Mouse (Mus musculus) bone marrow macrophage, adult 2 months (primary cell): ENCODE results near the gene Zkscan16.

Source experiments
- CTCF ChIP-seq: IDR thresholded peaks from 2 replicates; pipeline ENCODE4 v1.5.1; 2012; ENCODE audit warnings: low read depth, mild to moderate bottlenecking, low read length, moderate library complexity
- POLR2A ChIP-seq: IDR thresholded peaks from 2 replicates; pipeline ENCODE4 v1.6.1; 2012; ENCODE audit warnings: mild to moderate bottlenecking, low read depth, low read length, borderline replicate concordance

DNA sequence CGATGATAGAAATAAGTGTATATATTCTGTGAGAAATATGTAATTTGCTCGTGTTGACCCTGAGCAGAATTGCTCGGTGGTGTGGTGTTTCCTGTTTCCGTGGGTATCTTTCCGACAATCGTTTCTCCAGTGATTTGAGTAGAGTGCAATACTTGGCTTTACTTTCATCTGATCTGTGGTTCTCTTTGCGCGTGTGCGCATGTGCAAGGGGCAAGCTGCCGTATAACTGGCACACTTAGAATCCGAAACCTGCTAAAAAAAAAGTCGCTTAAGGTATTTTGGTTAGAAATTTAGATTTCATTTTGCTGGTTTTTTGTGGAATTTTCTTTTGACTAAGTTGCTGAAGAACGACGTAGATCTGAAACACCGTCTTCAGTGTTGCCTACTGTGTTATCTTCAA lies 18.3 kb downstream of the Zkscan16 start:
- TF ChIP-seq CTCF, result no peak
- TF ChIP-seq POLR2A, result no peak
